Mouse (Mus musculus): ENCODE measurements at regions not wholly inside any gene's neighbourhood (a gene's known extent, or its start where the extent isn't known, plus 50 kb on each side); places are given as distances from the start of the nearest gene placed in this dataset.

DNA sequence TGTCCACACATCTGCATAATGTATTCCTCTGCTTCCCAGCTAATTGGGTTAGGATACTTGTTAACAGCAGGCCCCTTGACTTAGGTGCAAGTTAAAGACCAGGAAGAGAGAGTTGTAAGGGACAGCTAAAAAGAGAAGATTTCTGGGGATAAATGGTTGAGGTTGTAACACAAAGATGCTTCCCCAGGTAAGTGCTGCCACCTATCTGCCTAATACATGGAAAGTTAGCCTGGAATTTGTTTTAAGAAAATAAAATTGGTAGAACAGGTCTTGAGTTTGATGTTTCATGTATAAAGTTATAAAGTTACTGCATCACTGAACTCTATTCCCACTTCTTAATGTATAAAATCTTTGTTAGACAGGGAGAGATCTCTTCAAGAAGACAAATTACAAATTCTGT, 232.4 kb upstream of the Aga start:
- H3K36me3 ChIP-seq (ENCODE audit: insufficient read depth, low read length): no peaks in the 10 kb centered on the region
- H3K9ac ChIP-seq (replicated peaks; ENCODE audit: low read length, poor library complexity, severe bottlenecking): no peak overlapping the region
- H3K4me3 ChIP-seq (ENCODE audit: low read depth, low read length): no peak overlapping the region
- H3K27me3 ChIP-seq (ENCODE audit: insufficient read depth, low read length): no peaks in the 10 kb centered on the region
- peak; percentile 60 for TF ChIP-seq CTCF (IDR thresholded peaks at IDR 0.05)
- H3K27ac ChIP-seq (ENCODE audit: low read depth, low read length): no peak overlapping the region
- H3K4me2 ChIP-seq (ENCODE audit: low read depth, low read length, poor library complexity, severe bottlenecking): no peak overlapping the region
- DNase-seq (ENCODE audit: low spot score) (peak; percentile 2), ATAC-seq (ENCODE audit: low FRiP score) (no peak)
- H3K4me1 ChIP-seq (ENCODE audit: insufficient read depth, low read length): no peaks in the 10 kb centered on the region
- no peaks in the 10 kb centered on the region for H3K9me3 ChIP-seq (ENCODE audit: low read length)

DNA sequence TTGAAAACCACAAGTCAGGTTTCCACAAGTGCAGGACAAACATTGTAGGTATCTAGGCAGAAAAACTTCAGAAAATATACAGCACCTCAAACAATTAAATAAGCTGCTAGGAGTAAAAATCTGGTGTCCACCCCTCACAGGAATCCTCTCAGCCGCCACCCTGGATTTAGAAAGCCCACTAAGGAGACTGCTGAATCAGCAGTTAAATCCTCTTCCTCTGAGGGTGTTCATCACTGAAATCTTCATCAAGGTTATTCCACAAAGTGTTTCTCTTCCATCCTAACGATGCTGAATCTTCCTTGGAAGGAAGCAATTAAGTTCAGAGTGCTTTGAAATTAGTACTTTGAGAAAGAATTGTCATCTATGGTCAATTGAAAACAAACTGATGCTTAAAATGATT, 230.5 kb upstream of the Aga start:
- DNase-seq (ENCODE audit: low spot score) (no peak), ATAC-seq (ENCODE audit: low FRiP score) (no peak)
- no peaks in the 10 kb centered on the region for H3K4me1 ChIP-seq (ENCODE audit: insufficient read depth, low read length)
- no peak overlapping the region for H3K9ac ChIP-seq (replicated peaks; ENCODE audit: low read length, poor library complexity, severe bottlenecking)
- H3K27ac ChIP-seq (ENCODE audit: low read depth, low read length): no peak overlapping the region
- WGBS: 72% methylated on average over 2 of the region's 2 CpGs
- no peak for TF ChIP-seq CTCF (IDR thresholded peaks at IDR 0.05)
- H3K27me3 ChIP-seq (ENCODE audit: insufficient read depth, low read length): no peaks in the 10 kb centered on the region
- H3K36me3 ChIP-seq (ENCODE audit: insufficient read depth, low read length): no peaks in the 10 kb centered on the region
- no peaks in the 10 kb centered on the region for H3K9me3 ChIP-seq (ENCODE audit: low read length)
- H3K4me2 ChIP-seq (ENCODE audit: low read depth, low read length, poor library complexity, severe bottlenecking): no peak overlapping the region
- H3K4me3 ChIP-seq (ENCODE audit: low read depth, low read length): no peak overlapping the region

Data from midbrain, postnatal 0 days (tissue).